Mouse (Mus musculus) kidney, adult 11 months (tissue): ENCODE measurements around the gene Vmn1r173.
"Not testable (repeated sequence)": the region's sequence is repeated elsewhere in the genome, so short reads cannot be mapped to it uniquely, and the experiment has no call there.

Experiments used
- DNase-seq: peaks from one replicate; pipeline ENCODE4 v3.0.0; 2022

The Vmn1r173 gene

GRCm38 (mm10) chr7:23700403-23700802, at the start of gene Vmn1r173:
Gene Vmn1r173, plus strand, starts transcription at chr7:23700703.
- not testable (repeated sequence) for DNase-seq

GRCm38 (mm10) chr7:23658016-23658415, 42.5 kb upstream of the Vmn1r173 start, which contains the start of gene Vmn1r172:
Gene Vmn1r172, plus strand, starts transcription at chr7:23658316.
- no peak for DNase-seq

- DNase-seq: not testable (repeated sequence)
These were observed 51.5 kb downstream of the Vmn1r173 start, which contains the start of gene Vmn1r174 for GRCm38 (mm10) chr7:23751970-23752369. Gene Vmn1r174, plus strand, starts transcription at chr7:23752270.
